Mouse (Mus musculus) G1E (cell line): ENCODE results near the gene Dhx34. TPM values are rescaled to one million over a fixed set of nuclear protein-coding genes. Genes with fewer than 3 reads are reported as not detected.
"Not testable (repeated sequence)": the region's sequence is repeated elsewhere in the genome, so short reads cannot be mapped to it uniquely, and the experiment has no call there.

Experiments used
- ATAC-seq: 2 replicates; pipeline ENCODE4 v1.8.0; 2016; ENCODE audit warnings: mild to moderate bottlenecking; ENCODE audit not compliant: insufficient number of reproducible peaks, poor library complexity, low FRiP score, severe bottlenecking; ENCODE audit errors: extremely low read depth
- DNase-seq: peaks from one replicate; pipeline ENCODE4 v3.0.0; 2012; ENCODE audit warnings: low spot score
- H3K27me3 ChIP-seq: 2 replicates; pipeline ENCODE4 v1.6.1; 2012; ENCODE audit warnings: mild to moderate bottlenecking, low read length, inconsistent platforms; ENCODE audit not compliant: insufficient read depth
- H3K36me3 ChIP-seq: replicated peaks from 2 replicates; pipeline ENCODE3; 2012; ENCODE audit warnings: mild to moderate bottlenecking, inconsistent platforms
- H3K4me1 ChIP-seq: 2 replicates; pipeline ENCODE4 v1.6.1; 2012; ENCODE audit warnings: low read depth, low read length, inconsistent platforms, mixed read lengths; ENCODE audit not compliant: insufficient read depth
- H3K4me3 ChIP-seq: 2 replicates; pipeline ENCODE4 v1.5.1; 2012; ENCODE audit warnings: low read depth, mild to moderate bottlenecking, inconsistent platforms, low read length, moderate library complexity, mixed read lengths
- H3K9me3 ChIP-seq: replicated peaks from 2 replicates; pipeline ENCODE4 v1.6.1; 2012; ENCODE audit warnings: inconsistent platforms
- CTCF ChIP-seq: IDR thresholded peaks from 2 replicates; pipeline ENCODE4 v1.5.1; 2012; ENCODE audit warnings: low read depth, low read length, inconsistent platforms, mixed read lengths
- GATA1 ChIP-seq: IDR thresholded peaks from 2 replicates; pipeline ENCODE4 v1.6.1; 2012; ENCODE audit warnings: borderline replicate concordance, low read length, inconsistent platforms, mixed read lengths
- GATA2 ChIP-seq: IDR thresholded peaks from 2 replicates; pipeline ENCODE4 v1.6.1; 2012; ENCODE audit warnings: low read depth, low read length, inconsistent platforms, borderline replicate concordance
- POLR2AphosphoS5 ChIP-seq: IDR thresholded peaks from 2 replicates; pipeline ENCODE4 v1.6.1; 2012; ENCODE audit warnings: low read depth, low read length, inconsistent platforms; ENCODE audit not compliant: insufficient replicate concordance
- TAL1 ChIP-seq: conservative IDR thresholded peaks from 2 replicates; pipeline ENCODE4 v1.6.1; 2012; ENCODE audit warnings: low read depth, low read length, inconsistent platforms, mixed read lengths
- polyA plus RNA-seq: library from polyadenylated mRNA; stranded (reverse); fragments of >175 nt; gene quantifications from 2 replicates; pipeline ENCODE4 v1.2.3, GENCODE M21; 2012
- total RNA-seq, 2 experiments: library from RNA; stranded (forward) in 1 of 2; stranded (reverse) in 1 of 2; fragments of 200-1000 nt in 1 of 2; fragments of >200 nt in 1 of 2; fragmentation: Nextera tagmentation in 1 of 2; gene quantifications; 2 replicates each; pipeline ENCODE4 v1.2.3; 2014 to 2017

Gene Dhx34
- total and polyA plus RNA-seq, 3 experiments: 6.9 to 25.1 (median 9.6) TPM

GRCm38 (mm10) chr7:16261097-16261496 lies 39.3 kb upstream of the Dhx34 start:
- Histone ChIP-seq H3K27me3 (peaks cover 9% of the 10 kb centered on the region), H3K9me3 (no peaks in the 10 kb centered on the region), H3K36me3 (peaks cover under 1% of the 10 kb centered on the region), H3K4me1 (0 out of 2 replicates have a peak, but pooled peaks cover 5% of the 10 kb centered on the region), H3K4me3 (no peak overlapping the region)
- DNase-seq (no peak), ATAC-seq (no peak)
- no peak for TF ChIP-seq GATA2
- no peak for TF ChIP-seq CTCF
- no peak for TF ChIP-seq POLR2AphosphoS5
- no peak for TF ChIP-seq TAL1
- no peak for TF ChIP-seq GATA1

DNA sequence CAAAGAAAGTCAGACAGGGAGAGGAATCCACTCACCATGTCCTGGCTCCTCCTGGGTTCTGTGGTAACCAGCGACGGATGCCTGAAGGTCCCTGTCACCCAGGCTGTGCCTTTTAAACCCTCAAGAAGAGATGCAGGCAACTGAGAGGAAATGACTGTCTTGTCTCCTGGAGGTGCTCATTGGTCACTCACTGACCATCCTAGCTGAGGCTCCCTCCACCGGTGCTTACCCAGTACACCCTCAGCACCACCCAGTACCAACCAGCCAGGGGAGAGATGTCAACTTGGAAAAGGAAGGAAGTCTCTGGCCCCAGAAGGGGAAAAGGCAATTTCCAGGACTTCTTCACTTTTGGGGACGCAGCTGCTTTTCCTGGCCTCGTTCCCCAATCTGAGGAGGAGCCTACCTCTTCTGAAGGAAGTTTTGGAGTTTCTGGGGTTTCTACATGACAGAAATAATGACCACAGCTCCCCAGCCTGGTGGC lies 37.3 kb upstream of the Dhx34 start, which contains the start of gene C5ar1:
TSS of gene C5ar1 (minus strand) at position 431 of the 481 bp plus-strand sequence.
- no peak within 1 kb of the TSS for H3K4me3 ChIP-seq
- H3K9me3 ChIP-seq: no peaks in the 10 kb centered on the region
- H3K36me3 ChIP-seq: no peaks in the 10 kb centered on the region
- no peak for TF ChIP-seq POLR2AphosphoS5
- no peak for TF ChIP-seq CTCF
- ATAC-seq: no peak
- 0 out of 2 replicates have a peak, but pooled peaks cover 5% of the 10 kb centered on the region for H3K4me1 ChIP-seq
- H3K27me3 ChIP-seq: peaks cover 9% of the 10 kb centered on the region
- DNase-seq: no peak

GRCm38 (mm10) chr7:16257830-16258229 lies 36.0 kb upstream of the Dhx34 start:
- Histone ChIP-seq H3K4me3 (no peak overlapping the region), H3K9me3 (no peaks in the 10 kb centered on the region), H3K36me3 (no peaks in the 10 kb centered on the region), H3K4me1 (0 out of 2 replicates have a peak, but pooled peaks cover 5% of the 10 kb centered on the region), H3K27me3 (peaks cover 12% of the 10 kb centered on the region)
- no peak for ATAC-seq
- no peak for TF ChIP-seq POLR2AphosphoS5
- no peak for TF ChIP-seq GATA1
- TF ChIP-seq GATA2: no peak
- TF ChIP-seq TAL1: no peak
- TF ChIP-seq CTCF: no peak
- DNase-seq: no peak

DNA sequence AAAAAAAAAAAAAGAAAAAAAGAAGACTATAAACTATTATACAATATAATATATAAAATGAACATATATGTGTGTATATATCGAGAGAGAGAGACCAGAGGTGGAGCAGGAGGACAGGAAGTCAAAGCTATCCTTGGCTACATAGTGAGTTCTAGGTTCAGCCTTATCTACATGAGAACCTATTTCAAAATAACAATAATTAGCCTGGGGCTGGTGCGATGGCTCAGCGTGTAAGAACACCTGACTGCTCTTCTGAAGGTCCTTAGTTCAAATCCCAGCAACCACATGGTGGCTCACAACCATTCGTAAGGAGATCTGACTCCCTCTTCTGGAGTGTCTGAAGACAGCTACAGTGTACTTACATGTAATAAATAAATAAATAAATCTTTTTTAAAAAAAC lies 34.1 kb upstream of the Dhx34 start:
- peaks cover 13% of the 10 kb centered on the region for H3K27me3 ChIP-seq
- H3K4me3 ChIP-seq, H3K4me1 ChIP-seq, H3K9me3 ChIP-seq, H3K36me3 ChIP-seq, DNase-seq, ATAC-seq: not testable (repeated sequence)

DNA sequence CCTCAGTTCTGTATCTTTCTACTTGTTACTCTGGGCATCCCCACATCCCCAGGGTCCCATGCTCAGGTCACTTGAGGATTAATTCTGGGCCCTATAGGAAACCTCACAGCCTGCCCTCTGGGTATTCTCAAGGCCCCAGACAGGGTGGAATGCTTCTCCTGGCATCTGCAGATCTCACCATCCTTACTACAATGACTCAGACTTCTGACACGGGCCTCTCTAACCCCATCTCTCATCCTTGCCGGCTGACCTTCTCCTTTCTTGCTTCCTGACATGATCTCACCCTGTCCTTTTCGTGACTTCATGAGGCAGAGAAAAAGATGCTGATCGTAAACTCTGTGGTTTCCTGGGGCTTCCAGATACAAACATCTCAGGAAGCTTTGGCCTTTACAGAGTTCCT lies 32.4 kb upstream of the Dhx34 start:
- Histone ChIP-seq H3K27me3 (peaks cover 12% of the 10 kb centered on the region), H3K9me3 (no peaks in the 10 kb centered on the region), H3K4me1 (no peaks in the 10 kb centered on the region), H3K36me3 (no peaks in the 10 kb centered on the region), H3K4me3 (no peak overlapping the region)
- ATAC-seq (no peak), DNase-seq (no peak)
- TF ChIP-seq TAL1 (no peak), GATA2 (no peak), CTCF (no peak), GATA1 (no peak), POLR2AphosphoS5 (no peak)

DNA sequence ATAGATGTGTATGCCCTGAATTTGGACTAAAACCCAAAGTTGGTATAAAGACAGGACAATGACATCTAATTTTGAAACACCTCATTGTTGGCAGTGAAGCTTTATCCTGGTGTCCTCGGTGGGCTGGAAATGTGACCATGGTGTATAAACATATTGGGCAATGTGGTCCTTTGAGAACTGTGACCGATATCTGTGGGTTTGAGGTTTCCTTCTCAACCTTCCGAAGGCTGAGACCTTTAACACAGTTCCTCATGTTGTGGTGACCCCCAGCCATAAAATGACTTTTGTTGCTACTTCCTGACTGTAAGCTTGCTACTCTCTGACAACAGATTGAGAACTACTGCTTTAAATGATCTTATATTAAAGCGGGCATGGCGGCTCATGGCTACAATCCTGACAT lies 28.9 kb upstream of the Dhx34 start:
- no peak for ATAC-seq
- H3K4me1 ChIP-seq: no peaks in the 10 kb centered on the region

GRCm38 (mm10) chr7:16245958-16246357 lies 24.1 kb upstream of the Dhx34 start:
- Histone ChIP-seq H3K4me3 (no peak overlapping the region), H3K27me3 (peaks cover 5% of the 10 kb centered on the region), H3K9me3 (no peaks in the 10 kb centered on the region), H3K4me1 (no peaks in the 10 kb centered on the region), H3K36me3 (no peaks in the 10 kb centered on the region)
- DNase-seq (no peak), ATAC-seq (no peak)
- TF ChIP-seq GATA1 (no peak), POLR2AphosphoS5 (no peak), CTCF (no peak), GATA2 (no peak), TAL1 (no peak)

More for the DNA sequence above, 28.9 kb upstream of the Dhx34 start:
- peaks cover 8% of the 10 kb centered on the region for H3K27me3 ChIP-seq
- no peak overlapping the region for H3K4me3 ChIP-seq
- no peak for DNase-seq
- no peak for TF ChIP-seq POLR2AphosphoS5
- TF ChIP-seq CTCF: no peak
- no peak for TF ChIP-seq TAL1
- TF ChIP-seq GATA1: no peak
- no peak for TF ChIP-seq GATA2
- H3K9me3 ChIP-seq: no peaks in the 10 kb centered on the region
- no peaks in the 10 kb centered on the region for H3K36me3 ChIP-seq
